Mouse (Mus musculus): ENCODE measurements around the gene Gm10697. TPM values are rescaled to one million over a fixed set of nuclear protein-coding genes. Genes with fewer than 3 reads are reported as not detected.
"Not testable (repeated sequence)": the region's sequence is repeated elsewhere in the genome, so short reads cannot be mapped to it uniquely, and the experiment has no call there.

The Gm10697 gene
- total RNA-seq (2021): not detected
- long read RNA-seq, experiment 1: 0 reads
- long read RNA-seq, experiment 2: 0 reads

DNA sequence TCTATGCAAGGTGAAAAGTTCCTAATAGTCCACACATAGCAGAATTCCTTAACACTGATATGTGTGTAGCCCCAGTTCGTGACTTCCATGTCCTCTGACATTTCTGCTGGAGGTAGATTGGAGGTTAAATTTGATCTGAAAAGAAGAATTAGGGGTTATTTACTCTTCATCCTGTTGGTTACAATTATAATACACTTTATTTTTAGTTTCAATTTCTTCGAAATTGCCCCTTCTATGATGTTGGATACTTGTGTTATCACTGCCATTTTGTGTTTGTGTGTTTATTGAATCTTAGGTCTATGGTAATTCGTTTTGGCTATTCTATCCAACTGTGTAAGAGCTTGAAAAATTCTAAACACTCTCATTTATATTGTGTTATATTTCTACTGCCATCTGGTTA is at the start of gene Gm10697:
TSS of gene Gm10697 (minus strand) at position 101 of the 400 bp plus-strand sequence.
- not testable (repeated sequence) for DNase-seq (ENCODE audit: low spot score in 2 of 2)

DNA sequence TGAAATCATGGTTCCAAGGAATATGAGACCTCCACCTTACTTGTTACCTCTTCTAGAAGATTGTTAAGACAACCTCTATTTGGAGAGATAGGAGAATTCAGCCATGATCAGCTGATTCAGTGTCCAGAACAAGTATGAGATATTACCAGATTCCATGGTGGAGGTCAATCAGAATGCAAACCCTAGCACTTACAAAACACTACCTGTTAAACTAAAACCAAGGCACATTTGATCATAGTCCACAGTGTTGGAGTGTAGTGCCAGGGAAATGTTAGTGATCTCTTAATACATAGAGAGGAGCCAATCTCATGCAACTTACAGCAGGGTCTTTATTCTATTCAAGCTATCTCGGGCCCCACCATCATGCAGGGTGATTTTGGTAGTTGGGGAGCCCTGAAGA is 42.6 kb upstream of the Gm10697 start:
- DNase-seq (ENCODE audit: low spot score in 2 of 2): not testable (repeated sequence)

DNA sequence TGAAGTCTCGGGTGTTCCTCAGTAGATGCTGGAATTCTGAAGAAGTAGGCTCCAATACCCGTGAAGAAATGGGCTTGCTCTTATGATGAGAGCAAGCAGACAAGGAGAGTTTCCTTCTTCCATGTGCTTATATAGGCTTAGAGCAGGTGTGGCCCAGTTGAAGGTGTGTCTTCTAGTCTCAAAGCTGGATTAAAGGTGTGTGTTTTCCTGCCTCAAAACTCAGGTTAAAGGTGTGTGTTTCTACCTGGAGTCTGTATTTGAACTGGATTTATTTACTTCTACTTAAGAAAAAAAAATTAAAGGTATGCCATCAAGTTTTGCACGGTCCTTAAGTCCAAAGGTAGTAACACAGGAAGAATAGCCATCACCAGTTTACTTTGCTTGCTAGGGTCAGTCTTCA is 17.7 kb downstream of the Gm10697 start, which contains the start of gene Gm9125:
TSS of gene Gm9125 (minus strand) at position 101 of the 400 bp plus-strand sequence.
- not testable (repeated sequence) for DNase-seq (ENCODE audit: low spot score in 2 of 2)

DNA sequence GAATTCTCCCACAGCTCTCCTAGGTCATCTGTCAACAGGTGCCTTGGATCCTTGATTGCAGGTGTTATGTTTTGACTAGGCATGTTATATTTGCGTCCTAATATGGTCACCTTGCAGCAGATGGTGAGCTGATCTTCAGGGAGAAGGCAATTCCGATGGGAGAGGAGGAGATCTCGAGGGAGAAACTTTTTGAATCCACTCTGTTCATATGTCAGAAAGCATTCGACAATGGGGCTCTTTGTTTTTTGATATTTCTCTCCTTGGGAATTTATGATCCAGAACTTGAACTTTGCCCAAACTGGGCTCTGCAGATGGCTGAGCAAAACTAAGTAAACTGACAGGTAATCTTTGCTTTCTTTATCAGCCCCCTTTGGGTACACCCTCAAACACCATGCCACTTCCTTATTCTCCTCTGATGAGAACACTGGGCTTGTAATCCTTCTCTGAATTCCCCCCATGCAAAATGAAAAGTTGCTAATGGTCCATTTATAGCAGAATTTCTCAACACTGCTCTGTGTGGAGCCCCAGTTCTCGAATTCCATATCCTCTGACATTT is 22.8 kb downstream of the Gm10697 start:
- DNase-seq (ENCODE audit: low spot score in 2 of 2): not testable (repeated sequence)

DNA sequence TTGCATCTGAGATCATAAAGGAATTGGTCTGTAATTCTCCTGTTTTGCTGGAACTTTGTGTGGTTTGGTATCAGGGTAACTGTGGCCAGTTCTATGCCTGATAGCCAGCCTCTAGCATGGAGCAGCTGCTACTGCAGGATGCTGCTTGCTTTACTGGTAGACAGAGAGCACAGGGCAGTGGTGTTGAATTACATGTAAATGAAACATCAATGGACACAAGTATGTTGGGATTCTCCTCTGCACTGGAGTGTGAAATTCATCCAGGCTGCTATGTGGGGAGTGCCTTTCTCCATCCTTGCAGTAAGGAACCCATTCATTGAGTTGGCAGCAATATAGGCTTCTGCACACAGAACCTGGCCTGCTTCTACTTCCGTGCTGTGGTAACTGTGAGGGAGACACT is 34.2 kb downstream of the Gm10697 start:
- not testable (repeated sequence) for DNase-seq (ENCODE audit: low spot score in 2 of 2)

DNA sequence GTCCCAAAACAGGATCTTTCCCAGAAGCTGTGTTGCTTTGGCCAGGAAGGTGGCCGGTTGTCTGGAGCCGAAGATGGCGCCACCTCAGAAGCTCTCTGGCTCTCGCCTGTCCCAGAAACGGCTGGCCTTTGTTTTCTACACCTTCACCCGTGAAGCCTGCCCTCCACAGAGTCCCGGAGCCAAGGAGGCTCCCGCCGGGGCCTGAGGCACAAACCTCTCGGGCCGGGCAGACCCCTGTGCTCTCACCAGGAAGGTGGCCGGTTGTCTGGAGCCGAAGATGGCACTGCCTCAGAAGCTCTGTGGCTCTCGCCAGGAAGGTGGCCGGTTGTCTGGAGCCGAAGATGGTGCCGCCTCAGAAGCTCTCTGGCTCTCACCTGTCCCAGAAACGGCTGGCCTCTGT is 38.0 kb downstream of the Gm10697 start:
- DNase-seq (ENCODE audit: low spot score in 2 of 2): not testable (repeated sequence)

Other genes starting within 250 kb of the Gm10697 start
- not detected for gene Tdpoz3, start 246.6 kb downstream of the Gm10697 start, total RNA-seq (2021)
- not detected for gene Gm9117, start 129.1 kb downstream of the Gm10697 start, total RNA-seq (2021)
- not detected for gene Tdpoz5, start 111.3 kb downstream of the Gm10697 start, total RNA-seq (2021)
- not detected for gene Gm9125, start 17.8 kb downstream of the Gm10697 start, total RNA-seq (2021)
- not detected for gene Gm10696, start 105.5 kb upstream of the Gm10697 start, total RNA-seq (2021)
- not detected for gene Gm5286, start 124.1 kb upstream of the Gm10697 start, total RNA-seq (2021)
- not detected for gene Gm4778, start 191.4 kb upstream of the Gm10697 start, total RNA-seq (2021)
- gene Them4, start 237.4 kb upstream of the Gm10697 start, total RNA-seq (2021): 10 to 100 TPM; 25.0 to 30.5 TPM

Data from layer of hippocampus, postnatal 14 days (tissue).